12 mouse cellular contexts compared by ENCODE assay signal in the genomic region with DNA sequence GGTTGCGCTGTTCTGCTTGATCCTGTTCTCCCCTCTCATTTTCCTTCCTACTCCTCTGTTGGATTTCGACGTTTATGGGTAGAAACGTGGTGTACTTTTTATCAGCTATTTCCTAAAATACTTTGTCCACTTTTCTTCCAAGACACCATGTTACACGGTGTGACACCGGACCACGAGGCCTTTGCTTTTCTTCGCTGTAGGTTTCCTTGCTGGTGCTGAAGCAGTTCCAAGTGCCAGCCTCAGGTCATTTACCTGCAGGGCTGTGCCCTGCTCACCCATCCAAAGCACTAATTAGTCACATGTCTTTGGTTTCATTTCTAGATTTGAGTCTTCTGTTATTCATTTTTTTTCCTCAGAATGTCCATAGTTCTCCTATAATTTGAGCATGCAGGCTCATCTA.
"Had no signal": no experiment of that assay in that cellular context is flagged by ENCODE, and none has a peak within 500 bp of the region (broad histone marks: within the 10 kb centered on the region; RNA-seq: fewer than 3 reads in every experiment).

No protein-coding gene starts in this region.

- H3K27me3 ChIP-seq: limb, embryonic 13.5 days; liver, embryonic 13.5 days had no signal

- H3K27ac ChIP-seq: limb, embryonic 10.5 days; limb, embryonic 13.5 days; liver, embryonic 13.5 days had no signal

- H3K9ac ChIP-seq: limb, embryonic 13.5 days; liver, embryonic 13.5 days had no signal

- H3K4me1 ChIP-seq: limb, embryonic 10.5 days; liver, embryonic 13.5 days had no signal

- H3K36me3 ChIP-seq: liver, embryonic 13.5 days had no signal

- ATAC-seq: intestine, postnatal 0 days had no signal

- H3K4me2 ChIP-seq: limb, embryonic 13.5 days; liver, embryonic 13.5 days; midbrain, embryonic 11.5 days had no signal

- H3K4me3 ChIP-seq: limb, embryonic 10.5 days; limb, embryonic 13.5 days; liver, embryonic 13.5 days had no signal

- DNase-seq: liver; liver, embryonic 13.5 days; lung, adult 2 months; lung, postnatal 14 days; lung, postnatal 4 days; midbrain, embryonic 14.5 days; thymus, adult 18-20 months; thymus, postnatal 36 days had no signal

- H3K9me3 ChIP-seq: limb, embryonic 10.5 days; limb, embryonic 13.5 days; liver, embryonic 13.5 days had no signal
